Mouse (Mus musculus) bone marrow, adult 2 months (tissue): Measurements from ENCODE around the gene Ubqln1. TPM values are rescaled to one million over a fixed set of nuclear protein-coding genes. Genes with fewer than 3 reads are reported as not detected.

Experiments
- H3K27ac ChIP-seq: fragments of 200-500 bp; 2 replicates; pipeline ENCODE4 v1.5.1; 2012; ENCODE audit warnings: low read depth, mild to moderate bottlenecking, control low read depth, inconsistent platforms, low read length; ENCODE audit not compliant: control insufficient read depth, poor library complexity, insufficient read depth
- H3K4me1 ChIP-seq: fragments of 200-500 bp; 2 replicates; pipeline ENCODE4 v1.6.1; 2011; ENCODE audit warnings: low read length; ENCODE audit not compliant: control insufficient read depth, insufficient read depth
- H3K4me3 ChIP-seq: fragments of 200-500 bp; replicated peaks from 2 replicates; pipeline ENCODE3; 2011; ENCODE audit warnings: mild to moderate bottlenecking, low read depth, low read length, control low read depth; ENCODE audit not compliant: control insufficient read depth
- CTCF ChIP-seq: fragments of 200-500 bp; IDR thresholded peaks from 2 replicates; pipeline ENCODE4 v1.5.1; 2011; ENCODE audit warnings: low read length, control low read depth; ENCODE audit not compliant: control insufficient read depth, insufficient read depth
- POLR2A ChIP-seq: fragments of 200-500 bp; IDR thresholded peaks from 2 replicates; pipeline ENCODE4 v1.6.1; 2011; ENCODE audit warnings: low read depth, mild to moderate bottlenecking, control low read depth, low read length, borderline replicate concordance; ENCODE audit not compliant: control insufficient read depth
- WGBS: fragments of 180-500 bp; shearing (Covaris S2); methylation state at CpG from one replicate; pipeline ENCODE4 v1.1.7; 2018; 5-methylcytosine and 5-hydroxymethylcytosine counted together
- polyA plus RNA-seq: library from polyadenylated mRNA; stranded (reverse); fragments of >200 nt; gene quantifications from 2 replicates; pipeline ENCODE4 v1.2.4, GENCODE M21; 2011; ENCODE audit warnings: low replicate concordance; ENCODE audit not compliant: missing spikeins, insufficient read depth, insufficient read length

The Ubqln1 gene
- polyA plus RNA-seq, 1 experiment = 31.6 TPM

DNA sequence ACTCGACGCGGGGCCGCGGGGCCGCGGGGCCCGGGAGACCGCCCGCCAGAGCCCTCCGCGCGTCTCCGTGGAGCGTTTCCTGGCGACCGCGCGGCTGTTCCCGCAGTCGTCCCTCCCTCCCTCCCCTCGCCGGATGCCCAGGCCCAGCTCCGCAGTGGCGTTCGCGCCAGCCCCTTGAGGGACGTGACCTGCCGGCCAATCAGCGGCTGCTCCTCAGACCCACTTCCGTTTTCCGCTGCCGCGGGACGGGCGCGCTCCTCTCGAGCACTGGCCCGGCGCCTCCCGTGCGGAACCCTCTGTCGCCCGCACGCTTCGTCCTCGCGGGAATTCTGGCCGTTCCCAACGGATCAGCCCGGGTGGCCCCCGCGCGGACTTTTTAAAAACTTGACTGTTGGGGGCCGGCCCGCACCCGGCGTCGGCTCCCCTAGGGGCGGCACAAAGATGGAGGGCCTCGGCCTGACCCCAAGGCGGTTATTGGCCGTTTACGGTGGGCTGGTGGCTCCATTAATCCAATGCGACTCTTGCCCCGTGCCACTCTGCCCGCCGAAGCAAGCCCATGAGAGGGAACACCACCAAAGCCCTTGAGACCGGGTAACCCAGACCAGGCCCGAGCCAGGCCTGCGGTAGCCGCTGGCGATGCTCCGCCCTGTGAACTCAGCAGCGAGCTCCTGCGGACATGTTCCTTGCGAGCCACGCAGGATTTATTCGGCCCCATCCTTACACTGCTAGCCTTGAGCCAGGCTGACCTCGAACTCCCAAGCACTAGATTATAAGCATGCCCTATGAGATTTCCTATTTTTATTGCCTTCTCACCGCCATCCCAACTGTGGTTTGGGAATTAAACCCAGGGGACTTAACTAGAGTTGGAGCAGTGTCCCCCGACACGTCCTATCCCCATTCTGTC lies 86.4 kb downstream of the Ubqln1 start:
- under 1% methylated on average over 83 of the region's 83 CpGs for WGBS
- Histone ChIP-seq H3K4me3 (peak overlapping the region; percentile 73), H3K4me1 (0 out of 2 replicates have a peak, but pooled peaks cover 1% of the 10 kb centered on the region), H3K27ac (peak overlapping the region; percentile 100)
- TF ChIP-seq POLR2A (peak; percentile 95), CTCF (no peak)

DNA sequence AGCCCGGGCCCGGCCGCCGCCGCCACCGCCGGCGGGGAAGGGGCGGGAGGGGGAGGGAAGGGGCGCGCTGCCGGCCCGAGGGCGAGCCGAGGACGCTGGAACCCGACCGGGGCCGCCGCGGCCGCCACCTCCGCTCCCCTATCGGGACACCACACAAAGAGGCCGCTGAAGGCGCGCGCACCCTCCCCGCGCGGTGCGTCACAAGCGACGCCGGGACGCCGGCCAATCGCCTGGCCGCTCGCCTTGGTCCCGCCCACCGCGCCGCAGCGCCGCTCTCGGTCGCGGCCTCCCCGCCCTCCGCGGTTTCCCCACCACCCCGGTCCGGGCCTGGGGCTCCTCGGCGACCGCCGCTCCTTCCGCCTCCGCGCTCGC lies 87.1 kb downstream of the Ubqln1 start, which contains the start of gene Hnrnpa0:
Gene Hnrnpa0 (minus strand): TSS at position 161 of the 372 bp plus-strand sequence.
- Histone ChIP-seq H3K27ac (peak within 1 kb of the TSS; percentile 100), H3K4me1 (0 out of 2 replicates have a peak, but pooled peaks cover 1% of the 10 kb centered on the region), H3K4me3 (peak within 1 kb of the TSS; percentile 100)
- TF ChIP-seq POLR2A (peak; percentile 81; the same call in 1 of the 2 replicates), CTCF (no peak)
- WGBS = under 1% methylated on average over 51 of the region's 62 CpGs

DNA sequence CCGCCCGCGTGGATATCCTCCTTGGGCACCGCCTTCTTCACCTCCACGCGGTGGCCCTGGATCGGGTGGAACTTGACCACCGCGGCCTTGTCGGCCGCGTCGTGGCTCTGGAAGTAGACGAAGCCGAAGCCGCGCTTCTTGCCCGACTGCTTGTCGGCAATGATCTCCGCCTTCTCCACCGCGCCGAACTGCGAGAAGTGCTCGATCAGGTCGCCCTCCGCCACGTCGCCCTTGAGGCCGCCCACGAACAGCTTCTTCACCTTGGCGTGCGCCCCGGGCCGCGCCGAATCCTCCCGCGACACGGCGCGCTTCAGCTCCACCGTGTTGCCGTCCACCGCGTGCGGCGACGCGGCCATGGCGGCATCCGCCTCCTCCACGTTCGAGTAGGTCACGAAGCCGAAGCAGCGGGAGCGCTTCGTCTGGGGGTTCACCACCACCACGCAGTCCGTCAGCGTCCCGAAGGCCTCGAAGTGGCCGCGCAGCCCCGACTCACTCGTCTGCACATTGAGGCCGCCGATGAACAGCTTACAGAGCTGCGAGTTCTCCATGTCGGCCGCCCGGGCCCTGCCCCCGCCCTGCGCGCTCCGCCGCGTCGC lies 87.6 kb downstream of the Ubqln1 start:
- peak overlapping the region; percentile 100 for H3K4me3 ChIP-seq
- TF ChIP-seq POLR2A = 0 out of 2 replicates have a peak, but pooled peaks have one; percentile 46
- peak; percentile 12; the same call in 1 of the 2 replicates for TF ChIP-seq CTCF
- H3K4me1 ChIP-seq = 0 out of 2 replicates have a peak, but pooled peaks cover 1% of the 10 kb centered on the region
- peak overlapping the region; percentile 100 for H3K27ac ChIP-seq
- WGBS = under 1% methylated on average over 81 of the region's 81 CpGs

GRCm38 (mm10) chr13:58126862-58127765 lies 88.3 kb downstream of the Ubqln1 start:
- H3K4me3 ChIP-seq = peak overlapping the region; percentile 100
- H3K27ac ChIP-seq = peak overlapping the region; percentile 100
- H3K4me1 ChIP-seq = 0 out of 2 replicates have a peak, but pooled peaks cover 1% of the 10 kb centered on the region
- TF ChIP-seq CTCF (no peak), POLR2A (no peak)
- WGBS = under 1% methylated on average over 71 of the region's 92 CpGs

Other genes with a start within 250 kb of the Ubqln1 start
- gene Klhl3, start 102.1 kb downstream of the Ubqln1 start, polyA plus RNA-seq = 0.50 and 0.72 TPM in 2 replicates
- gene Hnrnpa0, start 87.1 kb downstream of the Ubqln1 start, polyA plus RNA-seq = 48.0 and 58.4 TPM in 2 replicates
- 42.7 and 86.0 TPM in 2 replicates for gene Idnk, start 58.0 kb downstream of the Ubqln1 start, polyA plus RNA-seq
- 5.3 and 17.2 TPM in 2 replicates for gene Gkap1, start 60.0 kb upstream of the Ubqln1 start, polyA plus RNA-seq
- not detected in 2 replicates for gene Kif27, start 143.5 kb upstream of the Ubqln1 start, polyA plus RNA-seq
- 7.0 and 8.2 TPM in 2 replicates for gene 2210016F16Rik, start 169.6 kb upstream of the Ubqln1 start, polyA plus RNA-seq
- 17.3 and 21.2 TPM in 2 replicates for gene Rmi1, start 186.6 kb upstream of the Ubqln1 start, polyA plus RNA-seq
- gene Hnrnpk, start 187.7 kb upstream of the Ubqln1 start, polyA plus RNA-seq = 457 and 544 TPM in 2 replicates